Mouse (Mus musculus): ENCODE results near the gene Arhgef12.
"Not testable (repeated sequence)": the region's sequence is repeated elsewhere in the genome, so short reads cannot be mapped to it uniquely, and the experiment has no call there.

Gene Arhgef12

GRCm38 (mm10) chr9:43107187-43107517, at the start of gene Arhgef12:
Gene Arhgef12 (minus strand): TSS chr9:43107239.
- peak in 1 of 2 experiments; percentile 39 for DNase-seq (ENCODE audit: low spot score in 2 of 2)

GRCm38 (mm10) chr9:43155960-43156359, 48.9 kb upstream of the Arhgef12 start:
- DNase-seq (ENCODE audit: low spot score in 2 of 2) = no peak

GRCm38 (mm10) chr9:43151779-43152178, 44.7 kb upstream of the Arhgef12 start:
- no peak for DNase-seq (ENCODE audit: low spot score in 2 of 2)

GRCm38 (mm10) chr9:43150957-43151356, 43.9 kb upstream of the Arhgef12 start:
- DNase-seq (ENCODE audit: low spot score in 2 of 2) = no peak

DNA sequence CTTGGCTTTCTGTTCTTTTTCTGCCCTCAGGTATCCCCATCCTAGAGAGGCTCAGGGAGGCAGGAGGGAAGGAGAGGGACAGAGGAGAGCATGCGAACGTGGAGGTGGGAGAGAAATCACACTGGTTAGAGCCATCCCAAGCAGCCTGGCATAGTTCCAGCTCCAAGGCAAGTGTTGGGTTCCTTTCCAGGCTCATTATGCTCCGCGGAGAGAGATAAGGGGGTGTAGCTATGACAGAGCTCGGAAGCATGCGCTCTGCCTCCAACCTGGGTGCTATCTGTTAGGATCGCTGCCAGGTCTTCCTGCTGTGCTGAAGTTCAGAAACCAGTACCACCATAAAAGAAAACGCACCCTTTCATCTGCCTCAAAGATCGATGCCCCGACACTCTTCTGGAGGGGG, 43.0 kb upstream of the Arhgef12 start:
- peak in 1 of 2 experiments; percentile 40 for DNase-seq (ENCODE audit: low spot score in 2 of 2)

GRCm38 (mm10) chr9:43149498-43149897, 42.5 kb upstream of the Arhgef12 start:
- DNase-seq (ENCODE audit: low spot score in 2 of 2) = no peak

- no peak for DNase-seq (ENCODE audit: low spot score in 2 of 2)
Measured at GRCm38 (mm10) chr9:43145196-43145595, 38.2 kb upstream of the Arhgef12 start.

DNA sequence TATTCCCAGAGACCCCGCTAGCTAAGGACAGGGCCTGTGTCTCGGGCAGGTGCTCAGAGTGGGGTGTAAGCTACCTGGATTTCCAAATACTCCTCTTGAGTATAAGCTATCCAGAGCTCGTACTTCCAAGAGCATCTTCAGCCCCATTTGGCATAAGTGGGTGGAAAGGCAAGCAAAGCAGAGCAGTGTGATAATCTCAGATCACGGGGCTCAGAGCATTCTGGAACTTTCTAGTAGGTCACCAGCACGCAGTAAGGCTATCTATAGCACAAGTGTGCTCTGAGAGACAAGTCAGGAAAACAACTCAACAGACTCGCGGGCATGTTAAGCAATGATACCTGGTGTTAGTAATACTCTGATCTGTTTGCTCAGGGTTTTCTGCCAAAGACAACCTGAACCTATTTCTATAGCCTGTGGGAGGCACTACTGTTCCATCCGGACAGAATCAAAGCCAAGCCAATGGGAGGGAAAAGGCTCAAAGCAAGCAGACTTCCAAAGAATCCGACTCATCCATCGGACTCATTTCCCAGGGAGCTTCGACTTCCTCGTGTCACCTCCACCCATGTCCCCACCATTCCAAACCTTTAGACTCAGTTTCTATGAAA, 37.3 kb upstream of the Arhgef12 start:
- DNase-seq (ENCODE audit: low spot score in 2 of 2) = no peak

GRCm38 (mm10) chr9:43141839-43142238, 34.8 kb upstream of the Arhgef12 start:
- peak; percentile 42 to 75 for DNase-seq (ENCODE audit: low spot score in 2 of 2)

DNA sequence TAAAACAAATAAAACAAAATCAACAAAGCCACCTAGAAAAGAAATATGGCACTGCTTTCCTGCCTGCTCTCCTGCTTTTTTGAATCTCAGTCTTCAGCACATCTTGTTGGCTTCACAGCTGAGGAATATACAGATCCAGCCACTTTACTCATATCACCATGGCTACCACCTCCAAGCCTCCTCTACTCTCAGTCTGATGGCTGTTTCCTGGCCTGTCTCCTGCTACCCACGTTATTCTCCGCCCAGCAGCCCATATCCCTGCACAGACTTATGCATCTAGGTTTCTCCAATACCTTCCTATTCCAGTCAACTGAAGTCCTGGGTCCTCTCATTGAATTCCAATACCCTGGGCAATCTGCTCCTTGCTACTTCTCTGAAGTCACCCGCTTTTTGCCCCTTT, 26.5 kb upstream of the Arhgef12 start:
- DNase-seq (ENCODE audit: low spot score in 2 of 2) = no peak

DNA sequence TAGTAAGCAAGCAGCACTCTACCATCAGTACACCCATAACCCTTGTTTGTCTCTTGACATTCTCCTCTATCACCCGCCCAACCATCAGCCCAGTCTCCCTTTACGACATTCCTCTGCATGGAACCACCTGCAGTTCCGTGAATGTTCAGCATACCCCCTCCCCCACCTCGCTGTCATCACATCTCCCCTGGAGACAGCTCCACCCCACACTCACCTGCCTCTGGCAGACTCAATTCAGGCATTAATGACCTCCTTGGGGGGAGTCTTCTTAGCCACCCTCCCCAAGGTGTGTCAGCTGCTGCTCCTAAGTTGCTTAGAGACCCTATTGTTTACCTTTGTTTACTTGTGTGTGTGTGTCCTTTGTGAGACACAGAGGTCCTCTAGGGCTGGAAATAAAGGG, 25.3 kb upstream of the Arhgef12 start:
- DNase-seq (ENCODE audit: low spot score in 2 of 2) = no peak

DNA sequence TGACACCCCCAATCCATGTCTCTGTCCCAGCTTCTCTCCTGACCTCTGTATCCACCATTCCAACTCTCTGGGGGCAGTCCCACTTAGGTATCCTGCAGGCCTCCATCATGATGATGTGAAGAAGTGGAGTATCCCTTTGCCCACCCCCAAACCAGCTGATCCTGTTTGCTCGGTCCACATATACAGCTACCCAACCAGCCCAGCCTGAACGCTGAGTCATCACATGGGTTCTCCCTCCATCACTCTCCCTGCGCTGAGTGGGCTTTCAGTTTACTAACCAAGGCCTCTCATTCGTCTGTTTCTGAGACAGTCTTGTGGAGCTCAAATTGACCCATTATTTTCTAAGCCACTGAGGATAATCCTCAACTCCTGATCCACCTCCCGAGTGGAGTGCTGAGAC, 24.9 kb upstream of the Arhgef12 start:
- DNase-seq (ENCODE audit: low spot score in 2 of 2) = no peak

GRCm38 (mm10) chr9:43130684-43131083, 23.6 kb upstream of the Arhgef12 start:
- no peak for DNase-seq (ENCODE audit: low spot score in 2 of 2)

GRCm38 (mm10) chr9:43127101-43127787, 20.2 kb upstream of the Arhgef12 start:
- peak in 1 of 2 experiments; percentile 30 for DNase-seq (ENCODE audit: low spot score in 2 of 2)

DNA sequence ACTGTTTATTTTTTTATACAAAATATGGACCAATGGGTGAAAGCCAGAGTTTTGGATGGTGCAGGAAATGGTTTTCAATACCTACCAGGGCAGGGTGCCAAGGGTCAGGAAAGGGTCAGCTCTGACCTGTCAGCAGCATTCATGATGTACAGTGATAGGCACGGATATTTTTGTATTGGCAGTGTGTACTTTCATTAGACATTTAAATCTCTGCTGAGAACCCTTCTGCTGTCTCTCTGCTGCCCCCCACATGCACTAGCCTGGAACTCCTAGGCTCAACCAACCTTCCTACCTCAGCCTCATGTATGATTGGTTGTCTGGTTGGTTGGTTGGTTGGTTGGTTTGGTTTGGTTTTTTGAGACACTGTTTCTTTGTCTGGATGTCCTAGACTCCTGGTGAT, 15.3 kb upstream of the Arhgef12 start:
- DNase-seq (ENCODE audit: low spot score in 2 of 2) = no peak

- not testable (repeated sequence) for DNase-seq (ENCODE audit: low spot score in 2 of 2)
Measured at GRCm38 (mm10) chr9:43121948-43122347, 14.9 kb upstream of the Arhgef12 start.

- DNase-seq (ENCODE audit: low spot score in 2 of 2) = no peak
Measured at GRCm38 (mm10) chr9:43116997-43117336, 9.9 kb upstream of the Arhgef12 start.

GRCm38 (mm10) chr9:43116134-43116996, 9.3 kb upstream of the Arhgef12 start, which contains the start of gene Tmem136:
Gene Tmem136 (minus strand): TSS chr9:43116570.
- DNase-seq (ENCODE audit: low spot score in 2 of 2) = peak in 1 of 2 experiments; percentile 42

DNA sequence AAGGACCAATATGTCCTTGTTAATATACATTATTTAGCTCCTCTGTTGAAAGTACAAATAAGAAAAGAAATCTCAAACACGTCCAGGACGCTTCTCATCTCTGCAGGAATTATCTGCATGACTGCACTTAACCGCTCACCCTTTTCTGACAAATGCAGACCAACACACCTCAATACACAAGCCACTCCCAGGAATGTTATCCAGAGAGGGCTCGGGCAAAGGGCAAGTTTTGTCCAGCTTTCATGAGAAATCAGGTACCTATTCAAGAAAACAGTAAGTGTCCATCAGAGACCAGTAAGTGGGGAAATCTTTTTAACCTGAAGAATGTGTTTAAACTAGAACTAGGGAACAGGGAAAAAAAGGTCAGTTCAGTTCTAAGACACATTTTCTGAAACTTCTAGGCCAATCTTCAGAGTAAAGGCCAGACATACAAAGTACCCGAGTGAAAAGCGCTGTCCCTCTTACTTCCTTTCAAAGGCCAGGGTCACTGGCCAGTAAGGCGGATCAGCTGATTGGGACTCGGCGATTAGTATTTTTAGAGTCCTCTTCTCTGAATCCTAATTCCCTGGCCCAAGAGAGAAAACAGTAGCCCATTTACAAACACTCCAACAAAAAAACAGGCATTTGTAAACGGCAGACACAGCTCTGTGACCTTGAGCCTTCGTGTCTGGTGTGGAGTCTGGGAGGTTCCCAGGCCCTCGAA, 8.5 kb upstream of the Arhgef12 start:
- no peak for DNase-seq (ENCODE audit: low spot score in 2 of 2)

- DNase-seq (ENCODE audit: low spot score in 2 of 2) = no peak
Measured at GRCm38 (mm10) chr9:43114833-43115232, 7.8 kb upstream of the Arhgef12 start.

DNA sequence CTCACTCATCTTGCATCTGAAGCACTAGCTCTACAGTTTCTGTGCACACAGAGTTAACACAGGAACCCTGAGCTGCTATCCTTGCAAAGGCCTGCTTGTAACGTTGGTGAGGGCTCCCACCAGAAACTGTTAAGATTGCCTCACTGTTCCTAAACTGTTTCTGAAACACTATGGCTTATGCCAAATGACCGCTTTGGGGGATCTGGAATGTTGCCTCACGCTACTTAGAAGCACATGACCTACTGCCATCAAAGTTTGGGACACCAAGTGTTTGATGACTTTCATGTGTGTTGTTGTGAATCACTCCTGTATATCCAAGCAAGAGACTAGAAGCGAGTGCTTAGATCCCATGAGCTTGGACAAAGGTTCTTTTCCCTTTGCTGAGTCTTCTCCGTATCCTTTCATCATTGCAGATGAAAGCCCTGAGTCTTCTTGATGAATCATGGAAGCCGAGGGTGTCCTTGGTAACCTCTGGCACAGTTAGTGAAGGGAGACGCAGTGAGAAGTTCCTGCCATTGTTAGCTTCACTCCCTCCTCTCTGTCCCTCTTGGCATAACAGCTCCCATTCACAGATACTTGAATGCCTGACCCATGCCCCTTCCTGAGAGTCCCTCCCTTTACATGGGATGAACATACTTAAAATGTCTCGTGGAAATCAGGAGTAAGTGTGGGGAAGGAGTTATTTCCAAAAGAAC, 3.4 kb upstream of the Arhgef12 start:
- no peak for DNase-seq (ENCODE audit: low spot score in 2 of 2)

Measured in urinary bladder, postnatal 4 days (tissue).